Mouse (Mus musculus): ENCODE data around the gene Pou3f1. TPM values are rescaled to one million over a fixed set of nuclear protein-coding genes. Genes with fewer than 3 reads are reported as not detected.
A peak's percentile ranks its signal among the peaks of the same experiment; 100 is the strongest.

Pou3f1 gene
- polyA plus RNA-seq, 1 experiment from 2014 or later = 3.0 TPM

DNA sequence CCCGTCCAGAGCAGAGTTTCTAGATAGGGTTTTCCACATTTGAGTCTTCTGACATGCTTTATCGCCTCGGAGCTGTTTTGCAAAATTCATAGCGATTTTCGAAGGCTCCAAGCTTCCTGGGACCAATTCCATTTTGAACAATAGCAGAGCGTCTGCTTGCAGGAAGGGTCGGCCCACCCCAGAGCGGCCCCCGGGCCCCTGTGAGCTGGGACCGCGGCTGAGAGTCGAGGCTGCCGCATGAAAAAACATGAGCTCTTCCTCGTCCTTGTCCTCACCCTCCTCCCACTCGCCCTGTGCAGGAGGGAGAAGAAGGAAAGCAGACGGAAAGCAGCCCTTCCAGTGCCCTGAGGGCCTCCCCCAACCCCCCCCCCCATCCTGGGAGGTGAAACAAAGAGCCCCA, 38.0 kb upstream of the Pou3f1 start:
- no peaks in the 10 kb centered on the region for H3K36me3 ChIP-seq (ENCODE audit: control insufficient read depth, insufficient read depth, low read length)
- no peak overlapping the region for H3K27ac ChIP-seq (ENCODE audit: low read depth, low read length)
- WGBS = 7% methylated on average over 16 of the region's 16 CpGs
- H3K4me1 ChIP-seq (ENCODE audit: control insufficient read depth, insufficient read depth, low read depth, low read length) = peaks cover 15% of the 10 kb centered on the region
- H3K9me3 ChIP-seq (ENCODE audit: control insufficient read depth, low read length) = no peaks in the 10 kb centered on the region
- peak overlapping the region; percentile 0; the same call in 1 of the 2 replicates for H3K4me2 ChIP-seq (ENCODE audit: low read length)
- H3K9ac ChIP-seq (ENCODE audit: low read depth, low read length) = no peak overlapping the region
- no peak for ATAC-seq
- H3K4me3 ChIP-seq (ENCODE audit: low read length) = no peak overlapping the region
- peaks cover 8% of the 10 kb centered on the region; the same call in 1 of the 2 replicates for H3K27me3 ChIP-seq (replicated peaks; ENCODE audit: control insufficient read depth, insufficient read depth, low read length)

- Histone ChIP-seq H3K4me1 (ENCODE audit: control insufficient read depth, insufficient read depth, low read depth, low read length) (peaks cover 17% of the 10 kb centered on the region), H3K27ac (ENCODE audit: low read depth, low read length) (no peak overlapping the region), H3K4me2 (ENCODE audit: low read length) (no peak overlapping the region), H3K36me3 (ENCODE audit: control insufficient read depth, insufficient read depth, low read length) (no peaks in the 10 kb centered on the region), H3K4me3 (ENCODE audit: low read length) (no peak overlapping the region), H3K27me3 (replicated peaks; ENCODE audit: control insufficient read depth, insufficient read depth, low read length) (peaks cover 10% of the 10 kb centered on the region; the same call in 1 of the 2 replicates), H3K9ac (ENCODE audit: low read depth, low read length) (no peak overlapping the region), H3K9me3 (ENCODE audit: control insufficient read depth, low read length) (no peaks in the 10 kb centered on the region)
- 49% methylated on average over 11 of the region's 11 CpGs for WGBS
- no peak for ATAC-seq
Measured at GRCm38 (mm10) chr4:124621406-124621805, 35.2 kb upstream of the Pou3f1 start.

DNA sequence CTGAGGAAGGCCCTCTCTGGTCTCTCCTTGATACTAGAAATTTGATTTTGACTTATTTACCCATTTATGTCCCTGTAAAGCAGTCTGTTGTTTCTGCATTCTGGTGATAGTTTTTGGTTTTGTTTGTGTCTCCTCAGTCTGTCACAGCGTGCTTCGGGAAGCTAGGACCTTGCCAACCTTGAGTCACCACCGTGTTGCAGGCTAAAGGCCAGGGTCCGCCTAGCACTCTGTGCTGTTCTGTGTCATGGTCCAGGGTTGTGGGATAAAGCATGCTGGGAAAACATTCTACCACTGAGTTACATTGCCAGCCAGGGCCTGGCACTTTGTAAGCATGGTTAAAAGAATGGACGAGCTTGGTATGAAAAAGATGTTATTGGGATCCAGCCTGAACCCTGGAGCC, 34.0 kb upstream of the Pou3f1 start:
- Histone ChIP-seq H3K36me3 (ENCODE audit: control insufficient read depth, insufficient read depth, low read length) (no peaks in the 10 kb centered on the region), H3K4me1 (ENCODE audit: control insufficient read depth, insufficient read depth, low read depth, low read length) (peaks cover 20% of the 10 kb centered on the region), H3K9me3 (ENCODE audit: control insufficient read depth, low read length) (no peaks in the 10 kb centered on the region), H3K4me3 (ENCODE audit: low read length) (no peak overlapping the region), H3K4me2 (ENCODE audit: low read length) (no peak overlapping the region), H3K27ac (ENCODE audit: low read depth, low read length) (no peak overlapping the region), H3K9ac (ENCODE audit: low read depth, low read length) (no peak overlapping the region), H3K27me3 (replicated peaks; ENCODE audit: control insufficient read depth, insufficient read depth, low read length) (peaks cover 10% of the 10 kb centered on the region; the same call in 1 of the 2 replicates)
- no peak for ATAC-seq
- WGBS = 85% methylated on average over 5 of the region's 5 CpGs

DNA sequence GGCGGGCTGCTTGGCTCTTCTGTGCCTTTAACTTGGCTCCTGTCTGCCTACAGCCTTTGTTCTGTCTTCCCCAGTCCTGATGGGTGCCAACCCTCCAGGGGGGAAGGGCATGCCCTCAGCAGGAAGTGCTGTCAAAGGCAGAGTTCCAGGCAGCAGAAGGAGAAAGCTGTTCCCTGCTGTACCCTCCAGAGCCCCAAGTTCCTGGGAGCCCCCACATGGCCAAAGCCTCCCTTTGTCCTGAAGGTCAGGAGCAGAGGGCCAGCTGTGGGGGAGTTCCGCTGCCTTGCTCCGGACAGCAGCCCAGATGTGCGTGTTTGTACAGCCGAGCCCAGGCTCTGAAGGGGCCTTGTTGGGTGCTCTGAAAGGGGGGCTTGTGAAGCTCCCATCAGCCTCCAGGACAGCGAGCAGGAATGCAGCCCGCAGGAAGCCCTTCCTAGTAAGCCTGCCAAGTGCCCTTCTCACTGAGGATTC, 32.5 kb upstream of the Pou3f1 start:
- peaks cover 10% of the 10 kb centered on the region; the same call in 1 of the 2 replicates for H3K27me3 ChIP-seq (replicated peaks; ENCODE audit: control insufficient read depth, insufficient read depth, low read length)
- H3K4me2 ChIP-seq (ENCODE audit: low read length) = no peak overlapping the region
- H3K27ac ChIP-seq (ENCODE audit: low read depth, low read length) = 0 out of 2 replicates have a peak overlapping the region, but pooled peaks have one; percentile 23
- ATAC-seq = peak; percentile 80
- H3K4me3 ChIP-seq (ENCODE audit: low read length) = no peak overlapping the region
- H3K36me3 ChIP-seq (ENCODE audit: control insufficient read depth, insufficient read depth, low read length) = no peaks in the 10 kb centered on the region
- 34% methylated on average over 7 of the region's 7 CpGs for WGBS
- H3K9me3 ChIP-seq (ENCODE audit: control insufficient read depth, low read length) = no peaks in the 10 kb centered on the region
- no peak overlapping the region for H3K9ac ChIP-seq (ENCODE audit: low read depth, low read length)
- H3K4me1 ChIP-seq (ENCODE audit: control insufficient read depth, insufficient read depth, low read depth, low read length) = peaks cover 14% of the 10 kb centered on the region

DNA sequence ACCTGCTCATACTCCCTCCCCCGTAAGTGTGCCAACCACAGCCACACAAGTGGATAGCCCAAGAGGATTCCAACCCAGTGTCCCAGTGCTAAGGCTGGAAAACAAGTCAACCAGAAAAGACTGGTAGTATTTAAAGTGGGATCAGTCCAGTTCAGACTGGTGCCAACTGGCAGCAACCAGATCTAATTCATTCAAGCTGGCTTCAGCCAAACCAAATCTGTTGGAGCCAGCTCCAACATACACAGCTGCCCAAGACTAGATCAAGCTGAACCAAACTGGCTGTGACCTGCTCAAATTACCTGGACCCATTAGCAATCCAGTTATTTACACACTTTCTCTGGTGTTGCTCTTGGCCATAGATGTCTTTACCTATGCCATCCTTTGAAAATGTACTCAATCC, 29.8 kb upstream of the Pou3f1 start:
- H3K4me3 ChIP-seq (ENCODE audit: low read length) = no peak overlapping the region
- H3K4me1 ChIP-seq (ENCODE audit: control insufficient read depth, insufficient read depth, low read depth, low read length) = peaks cover 11% of the 10 kb centered on the region
- peaks cover 2% of the 10 kb centered on the region; the same call in 1 of the 2 replicates for H3K27me3 ChIP-seq (replicated peaks; ENCODE audit: control insufficient read depth, insufficient read depth, low read length)
- H3K27ac ChIP-seq (ENCODE audit: low read depth, low read length) = no peak overlapping the region
- no peaks in the 10 kb centered on the region for H3K36me3 ChIP-seq (ENCODE audit: control insufficient read depth, insufficient read depth, low read length)
- 38% methylated on average over 1 of the region's 1 CpGs for WGBS
- H3K9me3 ChIP-seq (ENCODE audit: control insufficient read depth, low read length) = no peaks in the 10 kb centered on the region
- ATAC-seq = peak; percentile 60; the same call in 1 of the 2 replicates
- H3K4me2 ChIP-seq (ENCODE audit: low read length) = no peak overlapping the region
- H3K9ac ChIP-seq (ENCODE audit: low read depth, low read length) = no peak overlapping the region; the same call in 1 of the 2 replicates

GRCm38 (mm10) chr4:124631456-124631855, 25.2 kb upstream of the Pou3f1 start:
- H3K9ac ChIP-seq (ENCODE audit: low read depth, low read length) = no peak overlapping the region
- 52% methylated on average over 4 of the region's 4 CpGs for WGBS
- no peak overlapping the region for H3K27ac ChIP-seq (ENCODE audit: low read depth, low read length)
- peaks cover 2% of the 10 kb centered on the region; the same call in 1 of the 2 replicates for H3K4me1 ChIP-seq (ENCODE audit: control insufficient read depth, insufficient read depth, low read depth, low read length)
- 0 out of 2 replicates have a peak, but pooled peaks cover 2% of the 10 kb centered on the region for H3K27me3 ChIP-seq (replicated peaks; ENCODE audit: control insufficient read depth, insufficient read depth, low read length)
- no peak for ATAC-seq
- H3K36me3 ChIP-seq (ENCODE audit: control insufficient read depth, insufficient read depth, low read length) = no peaks in the 10 kb centered on the region
- H3K4me2 ChIP-seq (ENCODE audit: low read length) = no peak overlapping the region
- H3K4me3 ChIP-seq (ENCODE audit: low read length) = no peak overlapping the region
- H3K9me3 ChIP-seq (ENCODE audit: control insufficient read depth, low read length) = no peaks in the 10 kb centered on the region

GRCm38 (mm10) chr4:124632856-124633255, 23.8 kb upstream of the Pou3f1 start:
- 48% methylated on average over 10 of the region's 10 CpGs for WGBS
- 0 out of 2 replicates have a peak, but pooled peaks cover 2% of the 10 kb centered on the region for H3K27me3 ChIP-seq (replicated peaks; ENCODE audit: control insufficient read depth, insufficient read depth, low read length)
- no peaks in the 10 kb centered on the region for H3K9me3 ChIP-seq (ENCODE audit: control insufficient read depth, low read length)
- H3K4me1 ChIP-seq (ENCODE audit: control insufficient read depth, insufficient read depth, low read depth, low read length) = no peaks in the 10 kb centered on the region
- H3K9ac ChIP-seq (ENCODE audit: low read depth, low read length) = no peak overlapping the region
- H3K4me3 ChIP-seq (ENCODE audit: low read length) = no peak overlapping the region
- no peak for ATAC-seq
- no peak overlapping the region for H3K4me2 ChIP-seq (ENCODE audit: low read length)
- no peaks in the 10 kb centered on the region for H3K36me3 ChIP-seq (ENCODE audit: control insufficient read depth, insufficient read depth, low read length)
- H3K27ac ChIP-seq (ENCODE audit: low read depth, low read length) = no peak overlapping the region

GRCm38 (mm10) chr4:124633281-124633680, 23.3 kb upstream of the Pou3f1 start:
- H3K9ac ChIP-seq (ENCODE audit: low read depth, low read length) = no peak overlapping the region; the same call in 1 of the 2 replicates
- ATAC-seq = no peak
- no peak overlapping the region for H3K4me2 ChIP-seq (ENCODE audit: low read length)
- no peak overlapping the region for H3K27ac ChIP-seq (ENCODE audit: low read depth, low read length)
- no peaks in the 10 kb centered on the region for H3K4me1 ChIP-seq (ENCODE audit: control insufficient read depth, insufficient read depth, low read depth, low read length)
- H3K27me3 ChIP-seq (replicated peaks; ENCODE audit: control insufficient read depth, insufficient read depth, low read length) = peaks cover 4% of the 10 kb centered on the region; the same call in 1 of the 2 replicates
- H3K9me3 ChIP-seq (ENCODE audit: control insufficient read depth, low read length) = no peaks in the 10 kb centered on the region
- H3K4me3 ChIP-seq (ENCODE audit: low read length) = no peak overlapping the region
- 11% methylated on average over 9 of the region's 9 CpGs for WGBS
- H3K36me3 ChIP-seq (ENCODE audit: control insufficient read depth, insufficient read depth, low read length) = no peaks in the 10 kb centered on the region

DNA sequence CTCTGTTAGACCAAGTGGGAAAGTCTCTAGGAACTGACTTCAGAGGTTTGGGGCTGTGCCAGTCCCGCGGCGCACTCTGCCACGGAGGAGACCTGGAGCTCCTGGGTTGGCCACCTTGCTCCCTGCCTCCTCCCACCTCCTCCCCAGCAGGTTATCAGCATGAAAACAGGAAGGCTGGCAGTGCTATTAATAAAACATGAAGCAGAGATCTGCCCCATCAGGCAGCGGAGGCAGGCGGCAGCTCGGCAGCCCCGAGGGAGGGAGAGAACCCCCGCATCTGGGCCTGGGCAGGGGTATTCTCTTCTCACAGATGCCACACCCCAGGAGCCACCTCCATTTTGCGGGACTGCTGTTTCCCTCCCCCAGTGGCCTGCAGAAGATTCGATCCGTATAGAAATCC, 16.9 kb upstream of the Pou3f1 start:
- 23% methylated on average over 11 of the region's 12 CpGs for WGBS
- H3K9ac ChIP-seq (ENCODE audit: low read depth, low read length) = no peak overlapping the region
- no peak overlapping the region for H3K4me3 ChIP-seq (ENCODE audit: low read length)
- peaks cover 8% of the 10 kb centered on the region for H3K27me3 ChIP-seq (replicated peaks; ENCODE audit: control insufficient read depth, insufficient read depth, low read length)
- no peaks in the 10 kb centered on the region for H3K9me3 ChIP-seq (ENCODE audit: control insufficient read depth, low read length)
- H3K4me1 ChIP-seq (ENCODE audit: control insufficient read depth, insufficient read depth, low read depth, low read length) = no peaks in the 10 kb centered on the region
- H3K27ac ChIP-seq (ENCODE audit: low read depth, low read length) = no peak overlapping the region
- 0 out of 2 replicates have a peak overlapping the region, but pooled peaks have one; percentile 16 for H3K4me2 ChIP-seq (ENCODE audit: low read length)
- no peaks in the 10 kb centered on the region for H3K36me3 ChIP-seq (ENCODE audit: control insufficient read depth, insufficient read depth, low read length)
- ATAC-seq = no peak

Data from hindbrain, embryonic 16.5 days (tissue).